Mouse (Mus musculus) forebrain, embryonic 10.5 days (tissue): ENCODE data around the gene Tnks2. TPM values are rescaled to one million over a fixed set of nuclear protein-coding genes. Genes with fewer than 3 reads are reported as not detected.
A peak's percentile ranks its signal among the peaks of the same experiment; 100 is the strongest.
"Not testable (repeated sequence)": the region's sequence is repeated elsewhere in the genome, so short reads cannot be mapped to it uniquely, and the experiment has no call there.

Source experiments
- DNase-seq: peaks from one replicate; pipeline ENCODE4 v3.0.0-alpha.2; 2017; ENCODE audit warnings: low spot score; ENCODE audit errors: extremely low spot score
- H3K27ac ChIP-seq: fragments of 300-500 bp; sonication (generic); 2 replicates; pipeline ENCODE4 v1.5.1; 2016; ENCODE audit warnings: mild to moderate bottlenecking
- H3K27me3 ChIP-seq: fragments of 300-500 bp; sonication (generic); 2 replicates; pipeline ENCODE4 v1.6.1; 2016; ENCODE audit warnings: mild to moderate bottlenecking; ENCODE audit not compliant: poor library complexity, severe bottlenecking
- H3K36me3 ChIP-seq: fragments of 300-500 bp; sonication (generic); replicated peaks from 2 replicates; pipeline ENCODE4 v1.6.1; 2016; ENCODE audit warnings: mild to moderate bottlenecking, moderate library complexity
- H3K4me1 ChIP-seq: fragments of 300-500 bp; sonication (generic); 2 replicates; pipeline ENCODE4 v1.6.1; 2016
- H3K4me3 ChIP-seq: fragments of 300-500 bp; sonication (generic); 2 replicates; pipeline ENCODE4 v1.5.1; 2016; ENCODE audit warnings: mild to moderate bottlenecking, moderate library complexity
- H3K9me3 ChIP-seq: fragments of 300-500 bp; sonication (generic); 2 replicates; pipeline ENCODE4 v1.6.1; 2016; ENCODE audit warnings: mild to moderate bottlenecking, moderate library complexity
- WGBS: fragments of 180-500 bp; shearing (Covaris S2); methylation state at CpG from one replicate; pipeline ENCODE4 v1.1.7; 2016; 5-methylcytosine and 5-hydroxymethylcytosine counted together
- polyA plus RNA-seq: library from polyadenylated mRNA; unstranded; fragments of >200 nt; fragmentation: Nextera tagmentation; extraction: Ambion mirVana; gene quantifications from 2 replicates; pipeline ENCODE4 v1.2.1, GENCODE M21; 2016

Tnks2 gene
- polyA plus RNA-seq, 1 experiment from 2014 or later = 48.5 TPM

DNA sequence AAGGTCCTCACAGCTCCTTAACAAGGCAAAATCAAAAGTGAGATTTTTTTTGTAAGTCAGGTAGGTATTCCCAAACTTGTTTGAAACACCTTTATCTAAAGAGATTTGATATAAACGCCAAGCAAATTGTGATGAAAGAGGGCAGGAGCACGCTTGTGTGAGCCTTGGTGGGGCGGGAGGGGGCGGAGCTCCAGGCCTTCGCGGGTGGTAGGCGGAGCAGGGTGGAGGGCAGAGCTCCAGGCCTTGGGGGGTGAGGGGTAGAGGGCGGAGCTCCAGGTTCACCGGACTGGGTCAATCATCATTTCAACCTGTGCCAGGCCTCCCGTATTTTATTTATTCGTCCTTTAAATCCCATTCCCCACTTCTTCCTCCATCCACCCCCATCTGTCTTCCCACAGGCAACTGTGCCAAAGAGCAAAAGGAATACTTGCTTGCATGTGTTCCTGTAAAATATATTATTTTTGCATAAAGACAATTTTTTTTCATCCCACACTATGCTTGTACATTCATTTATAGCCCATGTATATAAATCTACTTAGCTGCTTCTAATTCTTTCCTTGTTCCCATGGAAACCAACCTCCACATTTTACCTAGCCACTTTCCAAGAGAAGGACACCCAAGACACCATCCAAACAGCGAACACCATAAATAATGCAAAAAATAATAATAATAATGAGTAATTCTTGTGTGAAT, 24.4 kb upstream of the Tnks2 start:
- no peaks in the 10 kb centered on the region for H3K36me3 ChIP-seq
- H3K27me3 ChIP-seq = no peaks in the 10 kb centered on the region
- H3K4me1 ChIP-seq = peaks cover 8% of the 10 kb centered on the region
- H3K9me3 ChIP-seq = no peaks in the 10 kb centered on the region
- no peak overlapping the region for H3K4me3 ChIP-seq
- no peak for DNase-seq
- no peak overlapping the region for H3K27ac ChIP-seq
- 37% methylated on average over 12 of the region's 12 CpGs for WGBS

DNA sequence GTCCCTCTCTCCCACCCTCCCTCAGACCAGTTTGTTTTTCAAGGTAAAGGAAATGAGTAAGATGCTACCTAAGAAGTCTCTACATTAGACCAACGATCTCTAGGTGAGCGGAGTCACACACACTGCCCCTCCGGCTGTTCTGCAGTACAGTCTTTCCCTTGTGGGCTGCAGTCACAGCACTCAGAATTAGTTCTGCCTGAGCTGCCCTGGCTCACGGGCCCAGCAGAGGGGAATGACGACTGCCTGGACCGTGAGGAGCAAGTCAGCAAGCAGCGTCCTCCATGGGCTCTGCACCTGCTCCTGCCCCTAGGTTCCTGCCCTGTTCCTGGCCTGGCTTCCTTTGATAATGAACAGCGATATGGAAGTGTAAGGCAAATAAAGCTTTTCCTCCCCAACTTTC, 22.0 kb upstream of the Tnks2 start:
- peaks cover 14% of the 10 kb centered on the region for H3K4me1 ChIP-seq
- no peak overlapping the region for H3K27ac ChIP-seq
- H3K9me3 ChIP-seq = no peaks in the 10 kb centered on the region
- 52% methylated on average over 8 of the region's 8 CpGs for WGBS
- no peak overlapping the region for H3K4me3 ChIP-seq
- H3K36me3 ChIP-seq = no peaks in the 10 kb centered on the region
- no peak for DNase-seq
- H3K27me3 ChIP-seq = peaks cover 15% of the 10 kb centered on the region

DNA sequence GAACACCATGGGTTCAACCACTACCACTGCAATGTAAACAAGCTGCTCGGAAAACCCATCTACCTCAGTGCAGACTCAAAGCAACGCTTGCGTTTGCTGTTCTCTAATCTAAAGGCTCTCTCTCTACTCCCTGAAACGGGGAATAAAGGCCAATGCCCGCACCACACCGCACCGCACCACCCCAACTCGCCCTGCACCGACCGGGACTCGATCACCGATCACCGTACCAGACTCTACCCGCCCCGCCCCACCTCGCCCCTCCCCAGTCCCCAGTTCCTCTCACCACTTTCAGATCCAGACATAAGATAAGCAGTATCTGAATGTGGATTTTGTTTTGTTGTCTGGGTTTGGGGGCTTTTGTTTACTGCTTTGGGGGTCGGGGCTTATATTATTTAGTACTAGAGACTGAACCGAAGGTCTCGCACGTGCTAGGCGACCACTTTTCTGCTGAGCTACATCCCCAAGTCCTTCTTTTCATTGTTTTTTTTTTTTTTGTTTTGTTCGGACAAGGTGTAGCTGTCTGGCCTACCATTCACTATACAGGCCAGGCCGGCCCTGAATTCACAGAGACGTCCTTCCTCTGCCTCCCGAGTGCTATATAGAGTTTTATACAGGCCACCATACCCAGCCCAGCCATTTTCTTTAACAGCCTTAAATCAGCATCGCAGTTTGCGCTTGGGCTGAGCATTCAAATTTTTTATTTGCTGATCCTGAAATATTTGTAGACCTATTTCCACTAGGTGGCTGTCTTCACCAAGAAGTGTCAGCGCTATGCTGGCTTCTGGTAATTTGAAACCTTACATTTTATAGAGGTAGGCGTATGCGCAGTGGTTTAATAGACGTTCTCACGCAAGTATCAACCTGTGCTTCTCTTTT, 18.4 kb upstream of the Tnks2 start:
- Histone ChIP-seq H3K4me3 (peak overlapping the region; percentile 36), H3K36me3 (no peaks in the 10 kb centered on the region), H3K27me3 (peaks cover 21% of the 10 kb centered on the region), H3K4me1 (peaks cover 20% of the 10 kb centered on the region), H3K27ac (peak overlapping the region; percentile 13; the same call in 1 of the 2 replicates), H3K9me3 (no peaks in the 10 kb centered on the region)
- peak; percentile 19 for DNase-seq
- 15% methylated on average over 32 of the region's 32 CpGs for WGBS

DNA sequence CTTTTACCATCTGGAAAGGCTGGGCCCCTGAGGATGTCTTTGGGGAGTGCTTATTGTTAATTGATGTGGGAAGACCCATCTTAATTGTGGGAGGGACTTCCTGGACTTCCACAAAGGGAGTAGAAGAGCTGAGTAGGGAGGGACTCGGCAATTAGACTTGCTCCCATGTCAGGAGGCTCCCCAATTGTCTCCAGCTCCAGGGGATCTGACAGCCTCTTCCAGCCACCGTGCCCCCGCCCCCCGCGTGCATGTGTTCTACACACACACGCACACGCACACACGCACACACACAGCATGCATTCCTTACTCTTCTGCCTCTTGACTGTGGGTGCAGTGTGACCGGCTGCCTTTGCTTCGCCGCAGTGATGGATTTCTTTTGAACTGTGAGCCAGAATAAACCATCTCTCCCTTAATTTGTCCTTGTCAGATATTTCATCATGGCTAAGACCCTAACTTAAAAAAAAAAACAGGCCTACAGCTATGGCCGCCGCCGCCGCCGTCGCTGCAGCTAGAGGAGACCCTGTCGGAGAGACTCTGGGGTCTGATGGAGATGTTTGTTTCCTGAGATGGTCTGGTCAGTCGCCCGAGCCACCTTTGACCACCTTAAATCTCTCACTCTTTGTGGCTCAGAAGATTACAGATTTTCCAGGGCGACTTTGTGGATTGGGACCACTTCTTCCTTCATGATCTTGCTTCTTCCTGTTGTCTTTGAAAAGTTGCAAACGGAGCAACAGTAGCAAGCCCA, 15.7 kb upstream of the Tnks2 start:
- Histone ChIP-seq H3K4me1 (peaks cover 16% of the 10 kb centered on the region), H3K27ac (peak overlapping the region; percentile 65), H3K4me3 (peak overlapping the region; percentile 50), H3K9me3 (no peaks in the 10 kb centered on the region), H3K36me3 (no peaks in the 10 kb centered on the region), H3K27me3 (peaks cover 21% of the 10 kb centered on the region)
- WGBS = 3% methylated on average over 22 of the region's 22 CpGs
- DNase-seq = peak; percentile 30

DNA sequence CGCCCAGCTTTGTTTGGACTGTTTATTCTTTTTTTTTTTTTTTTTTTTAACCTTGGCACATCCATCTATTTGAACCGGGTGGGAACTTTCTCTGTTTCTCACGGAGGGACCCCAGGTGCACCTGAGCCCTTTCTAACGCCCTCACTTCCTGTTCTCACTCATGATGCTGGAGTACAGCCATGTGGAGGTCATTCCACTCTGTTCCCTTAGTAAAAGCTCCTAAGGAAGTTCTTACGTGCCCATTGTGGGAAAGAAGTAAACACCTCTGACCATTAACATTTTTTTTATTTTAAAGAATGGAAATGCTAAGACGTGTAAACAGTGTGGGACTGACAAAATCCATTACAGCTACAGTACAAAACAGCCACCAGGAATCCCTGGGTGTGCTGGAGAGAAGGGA, 14.8 kb upstream of the Tnks2 start:
- Histone ChIP-seq H3K4me1 (peaks cover 16% of the 10 kb centered on the region), H3K4me3 (no peak overlapping the region), H3K27ac (no peak overlapping the region), H3K9me3 (no peaks in the 10 kb centered on the region), H3K27me3 (peaks cover 21% of the 10 kb centered on the region), H3K36me3 (no peaks in the 10 kb centered on the region)
- DNase-seq = no peak
- 79% methylated on average over 6 of the region's 6 CpGs for WGBS

DNA sequence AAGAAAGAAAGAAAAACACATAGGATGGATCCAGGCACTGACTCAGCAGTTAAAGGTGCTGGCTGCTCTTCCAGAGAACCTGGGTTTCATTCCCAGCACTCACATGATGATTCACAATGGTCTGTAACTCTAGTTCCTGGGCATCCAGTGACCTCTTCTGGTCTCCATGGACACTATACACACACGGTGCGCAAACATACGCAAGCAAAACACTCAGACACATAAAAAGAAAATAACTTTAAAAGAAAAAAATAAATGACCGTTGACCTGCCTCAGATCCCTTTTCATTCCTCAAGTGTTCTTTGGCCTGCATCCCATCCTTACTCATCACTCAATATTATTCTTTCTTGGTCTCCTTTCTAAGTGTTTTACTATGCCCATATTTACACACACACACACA, 13.6 kb upstream of the Tnks2 start:
- Histone ChIP-seq H3K27me3 (peaks cover 15% of the 10 kb centered on the region), H3K36me3 (no peaks in the 10 kb centered on the region), H3K4me1 (peaks cover 14% of the 10 kb centered on the region), H3K9me3 (no peaks in the 10 kb centered on the region), H3K4me3 (no peak overlapping the region), H3K27ac (no peak overlapping the region)
- no peak for DNase-seq
- 91% methylated on average over 4 of the region's 4 CpGs for whole genome bisulfite sequencing

DNA sequence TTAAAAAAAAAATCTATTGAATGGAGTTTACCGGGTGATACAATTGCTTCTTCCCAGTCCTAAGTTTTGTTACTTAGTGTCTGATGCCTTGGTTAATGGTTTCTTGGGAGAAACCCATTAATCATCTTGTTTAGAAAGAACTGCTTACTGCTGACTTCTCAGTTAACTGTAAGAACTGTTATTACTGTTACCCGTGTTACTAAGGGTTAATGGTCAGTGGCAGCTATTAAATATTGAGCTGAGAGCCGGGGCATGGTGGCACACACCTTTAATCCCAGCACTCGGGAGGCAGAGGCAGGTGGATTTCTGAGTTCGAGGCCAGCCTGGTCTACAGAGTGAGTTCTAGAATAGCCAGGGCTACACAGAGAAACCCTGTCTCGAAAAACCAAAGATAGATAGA, 12.7 kb upstream of the Tnks2 start:
- H3K9me3 ChIP-seq, H3K27ac ChIP-seq, DNase-seq, H3K4me3 ChIP-seq, H3K36me3 ChIP-seq: not testable (repeated sequence)
- WGBS = 85% methylated on average over 6 of the region's 6 CpGs
- Histone ChIP-seq H3K4me1 (peaks cover 11% of the 10 kb centered on the region), H3K27me3 (peaks cover 13% of the 10 kb centered on the region)

DNA sequence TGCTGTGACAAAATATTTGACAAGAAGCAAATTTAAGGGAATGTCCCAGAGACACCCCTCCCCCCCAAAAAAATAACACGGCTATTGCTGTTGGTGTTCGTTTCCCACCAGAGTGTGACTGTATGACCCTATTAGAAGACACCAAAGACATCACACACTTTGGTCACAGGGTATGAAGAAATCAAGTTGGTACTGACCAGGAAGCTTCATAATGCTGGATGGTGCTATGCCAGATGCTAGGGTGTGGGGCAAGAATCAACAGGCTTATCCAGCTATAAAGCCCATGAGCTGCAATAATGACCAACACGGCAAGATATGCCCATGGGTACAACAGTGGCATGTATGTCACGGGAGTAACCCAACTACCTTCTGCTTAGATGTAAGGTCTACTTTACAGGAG, 11.3 kb upstream of the Tnks2 start:
- Histone ChIP-seq H3K27me3 (no peaks in the 10 kb centered on the region), H3K4me3 (no peak overlapping the region), H3K9me3 (no peaks in the 10 kb centered on the region), H3K27ac (no peak overlapping the region), H3K4me1 (peaks cover 10% of the 10 kb centered on the region), H3K36me3 (no peaks in the 10 kb centered on the region)
- DNase-seq = no peak
- 98% methylated on average over 4 of the region's 4 CpGs for WGBS

DNA sequence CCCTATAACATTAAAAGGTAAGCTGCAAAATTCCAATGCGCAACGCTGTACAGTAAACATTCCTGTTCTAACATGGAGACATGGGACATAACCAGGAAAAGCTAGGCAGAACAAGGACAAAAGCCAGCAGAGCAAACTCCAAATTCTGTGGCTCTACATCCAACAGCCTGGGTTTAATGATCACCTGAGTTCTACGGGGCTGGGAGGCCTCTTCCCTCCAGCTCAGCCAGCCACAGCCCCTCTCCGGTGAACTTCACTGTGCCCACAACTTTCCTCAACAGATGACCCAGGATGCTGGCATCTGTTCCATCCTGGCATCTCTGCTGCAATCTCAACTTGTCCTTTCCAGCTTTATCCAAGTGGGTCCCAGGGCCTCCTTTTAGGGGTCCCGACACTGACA, 6.4 kb upstream of the Tnks2 start:
- H3K4me3 ChIP-seq = no peak overlapping the region
- H3K4me1 ChIP-seq = peaks cover under 1% of the 10 kb centered on the region; the same call in 1 of the 2 replicates
- no peak for DNase-seq
- no peak overlapping the region for H3K27ac ChIP-seq
- WGBS = 94% methylated on average over 5 of the region's 5 CpGs
- no peaks in the 10 kb centered on the region for H3K27me3 ChIP-seq
- no peaks in the 10 kb centered on the region for H3K36me3 ChIP-seq
- H3K9me3 ChIP-seq = no peaks in the 10 kb centered on the region

DNA sequence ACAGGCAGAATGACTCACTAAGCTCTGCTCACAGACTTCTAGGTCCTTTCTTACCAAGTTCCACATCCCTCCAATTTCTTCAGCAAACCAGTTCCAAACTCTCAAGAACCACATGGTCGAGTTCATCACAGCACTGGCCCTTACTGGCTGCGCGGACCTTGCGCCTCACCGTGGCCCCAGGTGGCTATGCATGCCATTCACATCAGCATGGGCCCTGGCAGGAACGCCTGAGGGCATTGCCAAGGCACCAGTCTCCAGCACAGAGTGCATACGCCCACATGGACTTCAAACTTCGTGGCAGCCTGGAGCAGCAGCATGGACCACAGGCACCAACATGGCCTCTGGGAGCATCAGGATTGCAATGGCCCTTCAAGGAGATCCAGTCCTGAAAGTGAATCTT, 5.7 kb upstream of the Tnks2 start:
- Histone ChIP-seq H3K4me1 (peaks cover 7% of the 10 kb centered on the region), H3K27me3 (no peaks in the 10 kb centered on the region), H3K36me3 (no peaks in the 10 kb centered on the region)

DNA sequence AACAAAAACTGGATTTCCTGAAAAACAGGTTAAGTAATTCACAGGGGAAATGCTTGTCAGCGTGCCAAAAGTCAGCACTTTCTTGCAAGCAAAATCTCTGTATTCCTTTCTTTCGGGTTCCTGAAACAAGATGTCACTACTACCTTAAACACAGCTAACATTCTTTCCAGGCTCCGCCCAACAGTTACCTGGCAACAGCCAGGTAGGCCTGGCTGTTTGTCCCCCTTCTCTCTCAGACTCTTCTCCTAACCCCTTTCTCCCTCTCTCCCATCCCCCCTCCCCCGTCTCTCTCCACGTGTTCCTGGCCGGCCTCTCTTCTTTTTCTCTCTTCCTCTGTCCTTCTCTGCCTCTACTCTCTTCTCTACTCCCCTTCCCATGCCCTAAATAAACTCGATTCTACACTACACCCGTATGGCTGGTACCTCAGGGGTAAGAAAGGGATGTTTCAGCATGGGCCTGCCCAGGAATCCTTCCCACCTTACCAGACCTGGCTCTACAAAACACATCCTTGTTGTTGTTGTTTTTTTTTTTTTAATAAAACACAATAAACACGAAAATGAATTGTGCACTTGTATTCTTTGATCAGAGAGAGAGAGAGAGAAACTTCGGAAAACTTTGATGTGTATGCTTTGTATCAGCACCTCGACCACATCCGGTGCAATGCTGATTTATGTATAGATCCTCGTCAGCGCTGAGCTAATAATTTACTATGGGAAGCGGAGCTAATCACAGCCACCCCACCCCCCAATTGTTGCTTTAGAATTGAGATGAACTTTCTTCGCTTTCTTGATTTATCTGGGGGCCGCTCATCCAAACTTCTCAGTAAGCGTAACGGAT, 863 bp upstream of the Tnks2 start:
- Histone ChIP-seq H3K27me3 (no peaks in the 10 kb centered on the region), H3K4me3 (peak overlapping the region; percentile 95), H3K27ac (peak overlapping the region; percentile 98), H3K4me1 (peaks cover 28% of the 10 kb centered on the region), H3K9me3 (no peaks in the 10 kb centered on the region), H3K36me3 (peaks cover 4% of the 10 kb centered on the region)
- peak; percentile 37 for DNase-seq
- WGBS = 6% methylated on average over 19 of the region's 19 CpGs

More for the DNA sequence above, 5.7 kb upstream of the Tnks2 start:
- Histone ChIP-seq H3K4me3 (no peak overlapping the region), H3K27ac (no peak overlapping the region), H3K9me3 (no peaks in the 10 kb centered on the region)
- WGBS = 64% methylated on average over 8 of the region's 8 CpGs
- no peak for DNase-seq
